Mouse (Mus musculus): Measurements from ENCODE around the gene Meig1. TPM values are rescaled to one million over a fixed set of nuclear protein-coding genes. Genes with fewer than 3 reads are reported as not detected.
"Not testable (repeated sequence)": the region's sequence is repeated elsewhere in the genome, so short reads cannot be mapped to it uniquely, and the experiment has no call there.

The Meig1 gene
- polyA plus RNA-seq, 1 experiment from 2014 or later, result not detected

DNA sequence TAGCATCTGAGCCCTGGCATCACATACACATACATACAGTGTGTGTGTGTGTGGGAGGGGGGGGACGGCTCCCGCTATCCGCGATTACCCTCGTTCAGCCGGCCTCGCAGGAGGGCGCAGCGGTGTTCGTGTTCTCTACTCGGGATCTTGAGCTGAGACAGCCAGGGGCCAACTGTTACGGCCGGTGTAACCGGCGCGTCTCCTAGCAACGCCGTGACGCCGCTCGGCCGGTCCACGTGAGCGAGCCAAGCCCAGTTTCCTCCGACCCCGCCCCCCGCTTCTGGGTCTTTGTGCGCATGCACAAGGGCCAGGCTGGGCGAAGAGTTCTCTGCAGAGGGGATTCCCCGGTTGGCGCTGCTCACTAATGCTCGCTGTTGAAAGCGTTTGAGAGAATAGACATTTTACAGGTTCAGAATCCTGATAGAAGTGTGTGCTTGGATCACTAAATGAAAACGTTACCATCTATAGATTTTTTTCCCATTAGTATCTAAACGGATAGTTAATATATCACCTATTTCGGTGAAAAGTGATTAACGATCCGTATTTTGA is 3.5 kb downstream of the Meig1 start:
- H3K4me3 ChIP-seq, result peak overlapping the region; percentile 58
- no peak overlapping the region for H3K27ac ChIP-seq
- 1% methylated on average over 38 of the region's 38 CpGs for WGBS
- peaks cover 4% of the 10 kb centered on the region; the same call in 1 of the 2 replicates for H3K4me1 ChIP-seq
- H3K9ac ChIP-seq, result peak overlapping the region; percentile 23; the same call in 1 of the 2 replicates
- no peaks in the 10 kb centered on the region for H3K9me3 ChIP-seq
- no peaks in the 10 kb centered on the region for H3K36me3 ChIP-seq
- peak; percentile 86 for ATAC-seq (ENCODE audit: insufficient number of reproducible peaks, low FRiP score, low TSS enrichment, low read depth)
- H3K27me3 ChIP-seq, result peaks cover 6% of the 10 kb centered on the region; the same call in 1 of the 2 replicates
- peak overlapping the region; percentile 83 for H3K4me2 ChIP-seq

DNA sequence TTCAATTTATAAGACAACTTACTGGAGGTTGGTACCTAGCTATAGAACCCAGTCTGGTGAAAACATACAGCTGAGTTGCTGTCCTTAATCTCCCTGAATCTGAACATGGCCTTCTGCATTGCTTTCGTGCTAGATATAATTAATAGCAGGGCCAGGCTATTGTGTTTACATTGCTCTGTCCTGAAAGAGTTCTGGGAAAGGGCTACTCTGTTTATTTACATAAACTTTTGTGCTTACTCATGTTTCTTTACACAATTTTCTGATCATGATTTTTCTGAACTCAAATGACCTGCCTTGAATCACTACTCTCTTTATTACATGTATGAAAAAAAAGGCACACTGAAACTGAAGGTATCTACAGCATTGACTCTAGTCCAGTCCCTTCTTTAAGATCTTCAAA is 6.8 kb downstream of the Meig1 start:
- no peaks in the 10 kb centered on the region for H3K36me3 ChIP-seq
- WGBS, result 67% methylated on average over 1 of the region's 1 CpGs
- no peak overlapping the region for H3K27ac ChIP-seq
- ATAC-seq (ENCODE audit: insufficient number of reproducible peaks, low FRiP score, low TSS enrichment, low read depth), result no peak
- H3K27me3 ChIP-seq, result peaks cover 6% of the 10 kb centered on the region; the same call in 1 of the 2 replicates
- no peak overlapping the region for H3K4me3 ChIP-seq
- no peak overlapping the region for H3K4me2 ChIP-seq
- H3K9ac ChIP-seq, result no peak overlapping the region
- no peaks in the 10 kb centered on the region for H3K4me1 ChIP-seq
- no peaks in the 10 kb centered on the region for H3K9me3 ChIP-seq

GRCm38 (mm10) chr2:3414241-3414640 is 8.2 kb downstream of the Meig1 start:
- H3K27me3 ChIP-seq, result peaks cover 6% of the 10 kb centered on the region; the same call in 1 of the 2 replicates
- ATAC-seq (ENCODE audit: insufficient number of reproducible peaks, low FRiP score, low TSS enrichment, low read depth), result no peak
- H3K4me3 ChIP-seq, result no peak overlapping the region
- H3K4me1 ChIP-seq, result no peaks in the 10 kb centered on the region
- no peaks in the 10 kb centered on the region for H3K9me3 ChIP-seq
- H3K4me2 ChIP-seq, result no peak overlapping the region
- H3K36me3 ChIP-seq, result no peaks in the 10 kb centered on the region
- no peak overlapping the region for H3K9ac ChIP-seq
- WGBS, result 35% methylated on average over 4 of the region's 4 CpGs
- no peak overlapping the region for H3K27ac ChIP-seq

DNA sequence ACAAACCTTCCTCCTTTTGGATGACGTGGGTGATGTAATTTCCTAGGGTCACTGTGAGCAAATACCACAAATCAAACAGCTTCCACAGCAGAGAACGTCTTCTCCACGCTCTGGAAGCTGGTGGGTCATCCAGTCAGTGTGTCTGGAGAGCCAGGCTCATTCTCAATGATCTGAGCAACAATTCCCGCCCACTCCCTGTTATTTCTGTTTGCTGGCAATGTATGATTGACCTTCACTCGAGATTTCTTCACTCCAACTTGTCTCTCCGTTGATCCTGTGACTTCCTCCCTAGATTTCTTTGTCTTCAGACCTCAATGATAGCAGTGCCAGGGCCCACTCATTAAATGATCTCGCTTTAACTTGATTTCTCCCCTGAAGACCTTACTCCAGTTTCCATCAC is 14.7 kb downstream of the Meig1 start:
- H3K36me3 ChIP-seq, result no peaks in the 10 kb centered on the region

DNA sequence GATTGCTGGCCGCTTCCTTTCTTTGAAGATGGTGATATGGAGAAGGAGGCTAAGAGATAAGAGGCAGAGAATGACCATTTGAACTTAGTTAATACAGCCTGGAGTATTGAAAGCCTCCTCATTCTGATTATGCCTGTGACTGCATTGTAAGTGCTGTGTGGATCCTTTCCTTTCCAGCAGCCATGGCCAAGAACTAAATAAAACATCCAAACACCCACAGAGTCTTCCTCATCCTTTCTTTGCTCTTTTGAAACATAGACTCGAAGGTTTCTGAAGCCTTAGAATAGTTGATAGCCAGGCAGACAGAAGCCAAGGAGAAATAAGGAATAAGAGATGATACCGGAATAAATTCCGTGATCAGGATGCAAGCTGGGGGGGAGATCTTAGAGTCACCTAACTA is 16.5 kb downstream of the Meig1 start:
- Histone ChIP-seq H3K4me1 (no peaks in the 10 kb centered on the region), H3K27ac (no peak overlapping the region), H3K27me3 (no peaks in the 10 kb centered on the region), H3K4me3 (no peak overlapping the region), H3K9me3 (no peaks in the 10 kb centered on the region), H3K36me3 (no peaks in the 10 kb centered on the region), H3K4me2 (no peak overlapping the region), H3K9ac (no peak overlapping the region)
- ATAC-seq (ENCODE audit: insufficient number of reproducible peaks, low FRiP score, low TSS enrichment, low read depth), result no peak
- WGBS, result 78% methylated on average over 4 of the region's 4 CpGs

More for the DNA sequence above, 14.7 kb downstream of the Meig1 start:
- no peaks in the 10 kb centered on the region for H3K4me1 ChIP-seq
- H3K9ac ChIP-seq, result no peak overlapping the region
- WGBS, result 75% methylated on average over 7 of the region's 7 CpGs
- no peak for ATAC-seq (ENCODE audit: insufficient number of reproducible peaks, low FRiP score, low TSS enrichment, low read depth)
- no peaks in the 10 kb centered on the region for H3K27me3 ChIP-seq
- H3K4me2 ChIP-seq, result no peak overlapping the region
- no peaks in the 10 kb centered on the region for H3K9me3 ChIP-seq
- no peak overlapping the region for H3K27ac ChIP-seq
- H3K4me3 ChIP-seq, result no peak overlapping the region

- H3K9ac ChIP-seq; H3K9me3 ChIP-seq; H3K4me2 ChIP-seq; ATAC-seq (ENCODE audit: insufficient number of reproducible peaks, low FRiP score, low TSS enrichment, low read depth); H3K27ac ChIP-seq; H3K4me1 ChIP-seq; H3K27me3 ChIP-seq; H3K4me3 ChIP-seq; H3K36me3 ChIP-seq: not testable (repeated sequence)
- 61% methylated on average over 10 of the region's 10 CpGs for WGBS
Observed at GRCm38 (mm10) chr2:3397110-3397509, 25.3 kb downstream of the Meig1 start, which contains the start of gene Olah. Olah (minus strand) TSS chr2:3397210.

- WGBS, result 82% methylated on average over 2 of the region's 2 CpGs
- no peak overlapping the region for H3K4me2 ChIP-seq
- H3K9me3 ChIP-seq, result no peaks in the 10 kb centered on the region
- no peak overlapping the region for H3K4me3 ChIP-seq
- no peaks in the 10 kb centered on the region for H3K36me3 ChIP-seq
- ATAC-seq (ENCODE audit: insufficient number of reproducible peaks, low FRiP score, low TSS enrichment, low read depth), result no peak
- H3K27me3 ChIP-seq, result no peaks in the 10 kb centered on the region
- no peak overlapping the region for H3K9ac ChIP-seq
- no peaks in the 10 kb centered on the region for H3K4me1 ChIP-seq
- H3K27ac ChIP-seq, result no peak overlapping the region
Observed at GRCm38 (mm10) chr2:3391945-3392344, 30.5 kb downstream of the Meig1 start.

GRCm38 (mm10) chr2:3387105-3387860 is 35.2 kb downstream of the Meig1 start:
- Histone ChIP-seq H3K4me2 (no peak overlapping the region), H3K4me1 (no peaks in the 10 kb centered on the region), H3K9ac (no peak overlapping the region), H3K27ac (no peak overlapping the region), H3K4me3 (no peak overlapping the region), H3K9me3 (no peaks in the 10 kb centered on the region), H3K27me3 (no peaks in the 10 kb centered on the region), H3K36me3 (no peaks in the 10 kb centered on the region)
- WGBS, result 77% methylated on average over 6 of the region's 6 CpGs
- no peak for ATAC-seq (ENCODE audit: insufficient number of reproducible peaks, low FRiP score, low TSS enrichment, low read depth)

- no peak for ATAC-seq (ENCODE audit: insufficient number of reproducible peaks, low FRiP score, low TSS enrichment, low read depth)
- Histone ChIP-seq H3K36me3 (no peaks in the 10 kb centered on the region), H3K4me1 (no peaks in the 10 kb centered on the region), H3K4me3 (no peak overlapping the region), H3K9me3 (no peaks in the 10 kb centered on the region), H3K27ac (no peak overlapping the region), H3K9ac (no peak overlapping the region), H3K4me2 (no peak overlapping the region), H3K27me3 (no peaks in the 10 kb centered on the region)
- WGBS, result 60% methylated on average over 4 of the region's 4 CpGs
Observed at GRCm38 (mm10) chr2:3365127-3365526, 57.3 kb downstream of the Meig1 start.

DNA sequence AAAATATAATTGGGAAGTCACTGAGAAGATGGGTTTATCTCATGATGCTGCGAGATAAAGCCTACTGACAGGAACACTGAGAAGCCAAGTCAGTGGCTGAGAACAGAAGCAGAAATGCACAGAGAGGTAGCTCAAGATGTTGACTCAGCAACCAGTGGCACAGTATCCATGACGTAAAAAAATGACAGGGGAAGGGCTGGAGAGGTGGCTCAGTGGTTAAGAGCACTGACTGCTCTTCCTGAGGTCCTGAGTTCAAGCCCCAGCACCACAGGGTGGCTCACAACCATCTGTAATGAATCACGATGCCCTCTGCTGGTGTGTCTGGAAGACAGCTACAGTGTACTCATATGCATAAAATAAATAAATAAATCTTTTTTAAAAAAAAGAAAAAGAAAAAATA is 61.4 kb downstream of the Meig1 start:
- no peaks in the 10 kb centered on the region for H3K9me3 ChIP-seq
- no peaks in the 10 kb centered on the region for H3K27me3 ChIP-seq
- no peak overlapping the region for H3K27ac ChIP-seq
- ATAC-seq (ENCODE audit: insufficient number of reproducible peaks, low FRiP score, low TSS enrichment, low read depth), result no peak
- no peak overlapping the region for H3K4me2 ChIP-seq
- no peak overlapping the region for H3K4me3 ChIP-seq
- H3K36me3 ChIP-seq, result no peaks in the 10 kb centered on the region
- no peaks in the 10 kb centered on the region for H3K4me1 ChIP-seq
- 85% methylated on average over 3 of the region's 3 CpGs for WGBS
- H3K9ac ChIP-seq, result no peak overlapping the region
